Mouse (Mus musculus): ENCODE measurements around the gene Creb3.

DNA sequence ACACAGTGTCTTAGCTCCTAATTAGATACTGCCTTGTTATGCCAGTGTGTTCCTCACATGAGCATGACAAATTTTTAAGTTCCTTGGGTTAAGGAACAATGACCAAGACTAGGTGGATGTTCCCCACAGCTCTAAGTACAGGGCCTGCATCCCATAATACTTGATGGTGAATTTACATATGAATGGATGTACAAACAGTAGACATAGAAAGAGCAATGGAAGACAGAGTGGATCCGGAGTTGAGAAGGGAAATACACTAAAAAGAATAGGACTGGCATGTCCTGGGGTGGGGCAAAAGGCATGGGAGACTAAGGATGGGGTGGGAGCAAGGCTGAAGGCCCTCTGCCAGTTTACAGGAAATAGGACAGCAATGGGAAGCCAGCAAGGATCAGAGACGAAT is 13.2 kb downstream of the Creb3 start:
- TF ChIP-seq CTCF (IDR thresholded peaks at IDR 0.05; ENCODE audit: low read depth) (no peak), EP300 (IDR thresholded peaks at IDR 0.05; ENCODE audit: low read depth) (no peak)
